In genomic region chr3:84215743-84216360, GRCm38 (mm10) we compare ENCODE assay signal across 15 mouse cellular contexts. TPM values are rescaled to one million over a fixed set of nuclear protein-coding genes. Genes with fewer than 3 reads are reported as not detected.
DNase-seq lines count a peak whose midpoint lies in the region; ATAC-seq and TF ChIP-seq lines count a peak whose summit lies in the region.
"Had no signal": no experiment of that assay in that cellular context is flagged by ENCODE, and none has a peak within 500 bp of the region (broad histone marks: within the 10 kb centered on the region; RNA-seq: fewer than 3 reads in every experiment).

No protein-coding gene starts in this region.

- peak overlapping the region; percentile 71 for H3K27ac ChIP-seq in forebrain, postnatal 0 days (ENCODE audit: low read depth, low read length)
- 0 out of 2 replicates have a peak overlapping the region, but pooled peaks have one; percentile 83 for H3K27ac ChIP-seq in small intestine, adult 2 months (ENCODE audit: insufficient read depth, low read depth, low read length)
- H3K27ac ChIP-seq in kidney, embryonic 15.5 days, result no peak overlapping the region
- H3K27ac ChIP-seq: kidney, postnatal 0 days; liver, embryonic 13.5 days; macrophage had no signal

- H3K36me3 ChIP-seq in forebrain, postnatal 0 days (ENCODE audit: insufficient read depth), result no peaks in the 10 kb centered on the region
- H3K36me3 ChIP-seq in small intestine, adult 2 months (ENCODE audit: control insufficient read depth, insufficient read depth, low read length), result no peaks in the 10 kb centered on the region
- no peaks in the 10 kb centered on the region for H3K36me3 ChIP-seq in kidney, embryonic 15.5 days
- H3K36me3 ChIP-seq: liver, embryonic 13.5 days had no signal

- H3K4me1 ChIP-seq in forebrain, postnatal 0 days (ENCODE audit: insufficient read depth), result peaks cover 32% of the 10 kb centered on the region
- H3K4me1 ChIP-seq in small intestine, adult 2 months (ENCODE audit: control insufficient read depth, insufficient read depth, insufficient read length, low read length), result peaks cover 12% of the 10 kb centered on the region; the same call in 1 of the 2 replicates
- H3K4me1 ChIP-seq in kidney, embryonic 15.5 days, result peaks cover 27% of the 10 kb centered on the region

- TF ChIP-seq POLR2A in small intestine, adult 2 months (IDR thresholded peaks at IDR 0.05; ENCODE audit: low read depth, low read length), result no peak

- peak overlapping the region; percentile 19 for H3K4me3 ChIP-seq in forebrain, postnatal 0 days (ENCODE audit: low read depth, low read length)
- no peak overlapping the region for H3K4me3 ChIP-seq in small intestine, adult 2 months (ENCODE audit: low read depth, low read length)
- H3K4me3 ChIP-seq in kidney, embryonic 15.5 days (replicated peaks), result no peak overlapping the region
- H3K4me3 ChIP-seq: liver, embryonic 13.5 days had no signal

- TF ChIP-seq CTCF in forebrain, postnatal 0 days (IDR thresholded peaks at IDR 0.05; ENCODE audit: low read depth), result no peak
- no peak for TF ChIP-seq CTCF in small intestine, adult 2 months (IDR thresholded peaks at IDR 0.05; ENCODE audit: extremely low read depth, insufficient read length, insufficient replicate concordance, low read depth, low read length)

- no peaks in the 10 kb centered on the region for H3K27me3 ChIP-seq in forebrain, postnatal 0 days (ENCODE audit: insufficient read depth, low read length)
- no peaks in the 10 kb centered on the region for H3K27me3 ChIP-seq in small intestine, adult 2 months (ENCODE audit: control insufficient read depth, insufficient read depth, low read length)
- H3K27me3 ChIP-seq in kidney, embryonic 15.5 days, result no peaks in the 10 kb centered on the region; the same call in 1 of the 2 replicates

- H3K9me3 ChIP-seq in forebrain, postnatal 0 days (ENCODE audit: low read length), result no peaks in the 10 kb centered on the region
- no peaks in the 10 kb centered on the region for H3K9me3 ChIP-seq in kidney, embryonic 15.5 days (replicated peaks)
- H3K9me3 ChIP-seq: liver, embryonic 13.5 days had no signal

- peak; percentile 58 for ATAC-seq in forebrain, postnatal 0 days
- no peak for ATAC-seq in kidney, embryonic 15.5 days (replicated peaks; ENCODE audit: low FRiP score)

- peak overlapping the region; percentile 19; the same call in 1 of the 2 replicates for H3K9ac ChIP-seq in forebrain, postnatal 0 days
- no peak overlapping the region for H3K9ac ChIP-seq in kidney, embryonic 15.5 days
- H3K9ac ChIP-seq: liver, embryonic 13.5 days had no signal

- peak overlapping the region; percentile 56 for H3K4me2 ChIP-seq in forebrain, postnatal 0 days (ENCODE audit: low read depth)
- H3K4me2 ChIP-seq in kidney, embryonic 15.5 days, result no peak overlapping the region
- H3K4me2 ChIP-seq: liver, embryonic 13.5 days had no signal

- peak; percentile 81 for DNase-seq in heart, adult 11 months
- DNase-seq in heart, adult 18-20 months, result no peak
- DNase-seq in testis, postnatal 10 days (ENCODE audit: low spot score), result peak; percentile 38
- DNase-seq in testis, postnatal 14 days (ENCODE audit: low spot score), result no peak
- peak; percentile 73 for DNase-seq in forebrain, postnatal 0 days
- DNase-seq in ovary, postnatal 14 days (ENCODE audit: low spot score), result no peak
- DNase-seq: liver, embryonic 13.5 days; thymus, postnatal 36 days had no signal

- 31% methylated on average over 15 of the region's 15 CpGs for WGBS in forebrain, postnatal 0 days
- WGBS in small intestine, adult 2 months, result 51% methylated on average over 15 of the region's 15 CpGs
- 71% methylated on average over 15 of the region's 15 CpGs for WGBS in kidney, embryonic 15.5 days

RNA-seq across cellular contexts. Expression of gene Gm6525, which starts 41.9 kb away (rescaled TPM):
- not detected for total RNA-seq in heart, adult 18-20 months (2021)
- 0.29 TPM in 1 of 2 replicates, not detected in the other for total RNA-seq in forebrain, postnatal 0 days (2014; rRNA removed)
- polyA plus RNA-seq in forebrain, postnatal 0 days (2015; fragmentation: Nextera tagmentation; extraction: Ambion mirVana), result 0.33 and 2.1 TPM in 2 replicates
- polyA plus RNA-seq in small intestine, adult 2 months (2012; rRNA removed), result not detected in 2 replicates
- polyA plus RNA-seq in kidney, embryonic 15.5 days (2015; fragmentation: Nextera tagmentation; extraction: Ambion mirVana), result 0.51 and 1.1 TPM in 2 replicates
- total RNA-seq: heart, adult 8-10 months; heart, postnatal 4 days had no signal
- polyA plus RNA-seq: liver, embryonic 13.5 days; macrophage; spleen, adult 2 months had no signal

Comparison
In these comparisons a context has a peak if more than half of its experiments do, and no peak if none do; other contexts are left out.
1. DNase-seq: peak in heart, adult 11 months (single experiment), testis, postnatal 10 days (single experiment) and forebrain, postnatal 0 days (single experiment); none in heart, adult 18-20 months (0 of 2), testis, postnatal 14 days (single experiment) and ovary, postnatal 14 days (single experiment).